Comparison of ENCODE assay signal across 10 mouse cellular contexts in the genomic region with DNA sequence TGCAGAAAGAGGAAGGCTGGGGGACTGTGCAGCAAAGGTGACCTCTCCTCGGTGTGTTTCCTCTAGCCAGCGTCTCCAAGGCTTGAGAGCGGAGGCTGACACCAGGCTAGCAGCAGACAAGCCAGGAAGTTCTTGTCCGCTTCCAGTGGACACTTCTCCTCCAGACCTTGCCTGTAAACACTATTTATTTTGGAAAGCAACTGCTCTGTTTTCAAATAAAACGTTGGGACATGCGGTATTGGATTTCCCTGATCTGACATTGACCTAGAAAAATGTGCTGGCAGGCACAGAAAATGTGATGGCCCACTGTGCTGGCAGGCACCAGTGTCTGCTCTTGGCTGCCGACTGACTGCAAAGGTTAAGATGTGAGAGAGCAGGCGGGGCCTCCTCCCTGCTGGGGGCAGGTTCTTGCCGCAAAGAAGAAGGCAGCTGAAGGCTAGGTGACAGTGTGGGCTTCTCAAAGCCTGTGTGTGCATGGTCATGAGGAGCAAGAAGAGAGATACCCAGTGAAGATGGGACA. TPM values are rescaled to one million over a fixed set of nuclear protein-coding genes. Genes with fewer than 3 reads are reported as not detected.
DNase-seq lines count a peak whose midpoint lies in the region; ATAC-seq and TF ChIP-seq lines count a peak whose summit lies in the region.
"Had no signal": no experiment of that assay in that cellular context is flagged by ENCODE, and none has a peak within 500 bp of the region (broad histone marks: within the 10 kb centered on the region; RNA-seq: fewer than 3 reads in every experiment).

No protein-coding gene starts in this region.

- no peak overlapping the region for H3K4me3 ChIP-seq in lung, postnatal 0 days (ENCODE audit: low read depth, low read length)
- H3K4me3 ChIP-seq: erythroblast, embryonic 14.5 days; hindbrain, embryonic 10.5 days had no signal

- no peak for TF ChIP-seq EP300 in lung, postnatal 0 days (IDR thresholded peaks at IDR 0.05)

- no peak for TF ChIP-seq CTCF in lung, postnatal 0 days (IDR thresholded peaks at IDR 0.05)

- H3K4me1 ChIP-seq in lung, postnatal 0 days (ENCODE audit: insufficient read depth, low read depth, low read length) = peaks cover 3% of the 10 kb centered on the region; the same call in 1 of the 2 replicates

- DNase-seq in adrenal gland, adult 2 months = peak; percentile 83
- no peak for DNase-seq in adrenal gland, postnatal 4 days (ENCODE audit: low spot score in 2 of 2)
- DNase-seq in lung, postnatal 14 days = peak; percentile 33
- no peak for DNase-seq in lung, postnatal 0 days (ENCODE audit: low spot score)
- peak; percentile 51 for DNase-seq in fibroblast of lung, adult 2 months (ENCODE audit: low read depth)
- DNase-seq in kidney, postnatal 36 days = peak; percentile 73 to 80
- no peak for DNase-seq in embryo, embryonic 10 days (ENCODE audit: low spot score)
- DNase-seq in spleen, adult 12 weeks (ENCODE audit: low spot score) = no peak

- H3K4me2 ChIP-seq in lung, postnatal 0 days (replicated peaks; ENCODE audit: low read depth, low read length) = no peak overlapping the region

- H3K9ac ChIP-seq in lung, postnatal 0 days (replicated peaks; ENCODE audit: low read depth) = no peak overlapping the region

- no peak overlapping the region for H3K27ac ChIP-seq in lung, postnatal 0 days (ENCODE audit: low read length)
- H3K27ac ChIP-seq: hindbrain, embryonic 10.5 days had no signal

- no peaks in the 10 kb centered on the region for H3K9me3 ChIP-seq in lung, postnatal 0 days (ENCODE audit: low read length)
- H3K9me3 ChIP-seq: hindbrain, embryonic 10.5 days had no signal

- no peak for ATAC-seq in lung, postnatal 0 days

- no peaks in the 10 kb centered on the region for H3K27me3 ChIP-seq in lung, postnatal 0 days (replicated peaks; ENCODE audit: insufficient read depth, low read length)

- H3K36me3 ChIP-seq in lung, postnatal 0 days (ENCODE audit: insufficient read depth, low read length) = no peaks in the 10 kb centered on the region
- H3K36me3 ChIP-seq: hindbrain, embryonic 10.5 days had no signal

- WGBS in lung, postnatal 0 days = 42% methylated on average over 9 of the region's 9 CpGs

RNA-seq across cellular contexts. Expression of a gene that starts 26.4 kb away (rescaled TPM):
- 10 to 100 TPM; 18.9 to 21.6 TPM for total RNA-seq in adrenal gland, adult 2 months (2021)
- 13.1 and 14.2 TPM in 2 replicates for polyA plus RNA-seq in adrenal gland, adult 2 months (2012; rRNA removed)
- total RNA-seq in adrenal gland, postnatal 4 days (2021) = 10 to 100 TPM; 17.3 to 17.7 TPM
- polyA plus RNA-seq in lung, postnatal 0 days (2015; fragmentation: Nextera tagmentation; extraction: Ambion mirVana) = 82.5 and 88.3 TPM in 2 replicates
- polyA plus RNA-seq: erythroblast, embryonic 14.5 days had no signal

RNA-seq across cellular contexts. Expression of a gene that starts 40.4 kb away (rescaled TPM):
- 10 to 100 TPM; 10.6 to 14.3 TPM for total RNA-seq in adrenal gland, adult 2 months (2021)
- 3.8 and 4.1 TPM in 2 replicates for polyA plus RNA-seq in adrenal gland, adult 2 months (2012; rRNA removed)
- 10 to 100 TPM; 25.2 TPM for total RNA-seq in adrenal gland, postnatal 4 days (2021)
- polyA plus RNA-seq in lung, postnatal 0 days (2015; fragmentation: Nextera tagmentation; extraction: Ambion mirVana) = 19.7 and 21.5 TPM in 2 replicates
- polyA plus RNA-seq: erythroblast, embryonic 14.5 days had no signal

Comparison
In these comparisons a context has a peak if more than half of its experiments do, and no peak if none do; other contexts are left out.
1. DNase-seq: peak in adrenal gland, adult 2 months (single experiment), lung, postnatal 14 days (single experiment), fibroblast of lung, adult 2 months (single experiment) and kidney, postnatal 36 days (2 of 2); none in adrenal gland, postnatal 4 days (0 of 2), lung, postnatal 0 days (single experiment), embryo, embryonic 10 days (single experiment) and spleen, adult 12 weeks (single experiment).